Mouse (Mus musculus): ENCODE results near the gene Kif1a.

DNA sequence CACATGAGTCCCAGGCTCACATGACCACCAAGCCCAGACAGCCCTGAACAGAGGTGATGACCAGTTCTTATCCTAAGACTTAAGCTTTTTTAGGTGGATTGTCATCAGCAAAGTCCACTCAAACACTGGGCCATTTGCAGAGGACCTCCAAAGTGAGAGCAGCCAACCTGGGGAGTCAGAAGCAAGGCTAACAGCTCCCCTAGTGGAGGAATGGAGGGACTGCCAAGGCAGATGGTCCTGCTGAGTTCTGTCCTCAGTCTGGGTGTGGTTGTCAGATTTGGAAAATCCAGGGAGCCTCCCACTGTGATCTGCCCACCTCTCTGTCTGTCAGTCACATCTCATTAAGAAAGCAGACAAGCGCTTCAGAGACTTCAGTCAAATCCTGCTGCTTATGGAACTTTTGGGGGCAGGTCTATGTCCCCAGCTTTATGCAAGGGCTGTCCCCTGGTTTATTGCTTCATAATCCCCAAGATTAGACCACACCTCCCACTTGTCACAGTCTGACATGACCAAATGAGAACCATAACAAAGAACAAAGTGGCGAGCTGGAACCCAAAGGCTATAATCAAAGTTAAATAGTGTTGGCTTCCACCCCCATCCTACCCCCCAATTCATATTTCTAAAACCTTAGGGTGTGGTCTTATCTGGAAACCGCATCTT lies 20.7 kb downstream of the Kif1a start:
- TF ChIP-seq CTCF (IDR thresholded peaks at IDR 0.05; ENCODE audit: borderline replicate concordance, insufficient read depth, low read depth, low read length) (peak; percentile 96), POLR2A (IDR thresholded peaks at IDR 0.05; ENCODE audit: borderline replicate concordance, insufficient read depth, low read length) (no peak)

Data from cerebellum, adult 2 months (tissue).